Mouse (Mus musculus) hindbrain, embryonic 12.5 days (tissue): ENCODE data around the gene Grik4. TPM values are rescaled to one million over a fixed set of nuclear protein-coding genes. Genes with fewer than 3 reads are reported as not detected.
A peak's percentile ranks its signal among the peaks of the same experiment; 100 is the strongest.

ENCODE experiments used
- ATAC-seq: fragments of 200-750 bp; cut with Nextera tagmentation; 2 replicates; pipeline ENCODE4 v1.8.0; 2017; ENCODE audit warnings: moderate TSS enrichment; ENCODE audit not compliant: low FRiP score
- H3K27ac ChIP-seq: fragments of 300-500 bp; sonication (generic); 2 replicates; pipeline ENCODE4 v1.5.1; 2016; ENCODE audit warnings: mild to moderate bottlenecking
- H3K27me3 ChIP-seq: fragments of 300-500 bp; sonication (generic); 2 replicates; pipeline ENCODE4 v1.6.1; 2016; ENCODE audit warnings: mild to moderate bottlenecking
- H3K36me3 ChIP-seq: fragments of 300-500 bp; sonication (generic); 2 replicates; pipeline ENCODE4 v1.6.1; 2016; ENCODE audit warnings: mild to moderate bottlenecking
- H3K4me1 ChIP-seq: fragments of 300-500 bp; sonication (generic); 2 replicates; pipeline ENCODE4 v1.6.1; 2016
- H3K4me2 ChIP-seq: fragments of 300-500 bp; sonication (generic); replicated peaks from 2 replicates; pipeline ENCODE4 v1.6.1; 2016; ENCODE audit warnings: mild to moderate bottlenecking
- H3K4me3 ChIP-seq: fragments of 300-500 bp; sonication (generic); 2 replicates; pipeline ENCODE4 v1.5.1; 2016; ENCODE audit warnings: mild to moderate bottlenecking
- H3K9ac ChIP-seq: fragments of 300-500 bp; sonication (generic); 2 replicates; pipeline ENCODE4 v1.6.1; 2016; ENCODE audit warnings: mild to moderate bottlenecking, moderate library complexity
- H3K9me3 ChIP-seq: fragments of 300-500 bp; sonication (generic); replicated peaks from 2 replicates; pipeline ENCODE4 v1.6.1; 2016; ENCODE audit warnings: mild to moderate bottlenecking
- WGBS: fragments of 180-500 bp; shearing (Covaris S2); methylation state at CpG from one replicate; pipeline ENCODE4 v1.1.7; 2016; 5-methylcytosine and 5-hydroxymethylcytosine counted together
- polyA plus RNA-seq: library from polyadenylated mRNA; unstranded; fragments of >200 nt; fragmentation: Nextera tagmentation; extraction: Ambion mirVana; gene quantifications from 2 replicates; pipeline ENCODE4 v1.2.1, GENCODE M21; 2016

The Grik4 gene
- polyA plus RNA-seq, 1 experiment from 2014 or later: 5.6 TPM

DNA sequence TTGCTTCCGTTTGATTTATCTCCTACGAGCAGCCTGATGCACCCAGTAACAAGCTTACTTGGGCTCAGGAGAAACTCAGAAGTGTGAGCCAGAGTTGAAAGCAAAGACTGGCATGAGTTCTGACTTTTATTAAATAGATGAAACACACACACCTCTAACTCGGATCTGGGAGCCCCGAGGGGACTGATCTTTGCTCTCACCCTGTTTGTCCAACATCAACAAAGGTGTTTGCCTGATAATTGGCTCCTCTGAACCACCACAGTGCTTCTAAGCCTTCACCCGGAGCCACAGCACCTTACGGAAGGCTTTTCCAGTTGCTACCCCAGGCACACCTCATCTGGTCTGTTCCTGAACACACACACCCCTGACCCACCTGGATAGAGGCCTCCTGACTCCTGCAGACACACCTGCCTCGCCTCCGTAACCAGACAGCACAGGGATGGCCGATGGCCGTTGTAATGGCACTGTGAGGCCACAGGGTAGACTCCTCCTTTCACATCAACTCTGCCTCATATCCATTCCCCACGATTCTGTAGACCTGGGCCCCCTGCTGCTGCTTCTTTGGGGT is 302.7 kb downstream of the Grik4 start:
- Histone ChIP-seq H3K9ac (no peak overlapping the region), H3K4me2 (no peak overlapping the region), H3K27ac (no peak overlapping the region), H3K27me3 (no peaks in the 10 kb centered on the region), H3K9me3 (no peaks in the 10 kb centered on the region), H3K4me3 (no peak overlapping the region), H3K4me1 (peaks cover 35% of the 10 kb centered on the region), H3K36me3 (no peaks in the 10 kb centered on the region)
- ATAC-seq: no peak
- WGBS: 72% methylated on average over 11 of the region's 11 CpGs

DNA sequence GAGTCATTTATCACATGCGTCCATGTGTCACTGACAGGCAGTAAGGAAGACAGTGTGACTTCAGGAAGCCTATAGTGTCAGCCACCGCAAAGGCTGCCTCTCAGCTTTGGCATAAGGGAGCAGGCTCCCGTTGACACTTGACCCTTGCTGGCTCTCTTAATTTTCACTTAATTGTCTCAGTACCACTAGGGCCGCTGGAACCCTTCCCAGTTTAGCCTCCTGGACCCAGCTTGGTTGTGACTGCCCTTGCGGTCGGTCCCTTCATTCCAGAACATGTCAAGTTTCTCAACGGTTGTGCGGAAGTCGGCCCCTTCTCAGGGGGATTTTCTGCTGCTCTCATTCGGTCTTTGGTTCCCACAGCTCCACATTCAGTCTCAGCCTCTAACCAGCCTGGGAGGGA is 307.8 kb downstream of the Grik4 start:
- no peak overlapping the region for H3K4me3 ChIP-seq
- no peaks in the 10 kb centered on the region for H3K9me3 ChIP-seq
- no peaks in the 10 kb centered on the region for H3K36me3 ChIP-seq
- no peaks in the 10 kb centered on the region; the same call in 1 of the 2 replicates for H3K27me3 ChIP-seq
- no peak for ATAC-seq
- H3K4me1 ChIP-seq: peaks cover 18% of the 10 kb centered on the region
- H3K27ac ChIP-seq: no peak overlapping the region
- 69% methylated on average over 10 of the region's 10 CpGs for WGBS
- no peak overlapping the region for H3K9ac ChIP-seq
- H3K4me2 ChIP-seq: no peak overlapping the region

- H3K4me1 ChIP-seq: peaks cover 12% of the 10 kb centered on the region
- no peaks in the 10 kb centered on the region for H3K9me3 ChIP-seq
- no peak overlapping the region for H3K27ac ChIP-seq
- no peaks in the 10 kb centered on the region for H3K36me3 ChIP-seq
- no peaks in the 10 kb centered on the region; the same call in 1 of the 2 replicates for H3K27me3 ChIP-seq
- no peak overlapping the region for H3K9ac ChIP-seq
- H3K4me2 ChIP-seq: no peak overlapping the region
- 80% methylated on average over 4 of the region's 4 CpGs for WGBS
- H3K4me3 ChIP-seq: no peak overlapping the region
- ATAC-seq: no peak
Observed at GRCm38 (mm10) chr9:42631479-42631878, 312.8 kb downstream of the Grik4 start.

DNA sequence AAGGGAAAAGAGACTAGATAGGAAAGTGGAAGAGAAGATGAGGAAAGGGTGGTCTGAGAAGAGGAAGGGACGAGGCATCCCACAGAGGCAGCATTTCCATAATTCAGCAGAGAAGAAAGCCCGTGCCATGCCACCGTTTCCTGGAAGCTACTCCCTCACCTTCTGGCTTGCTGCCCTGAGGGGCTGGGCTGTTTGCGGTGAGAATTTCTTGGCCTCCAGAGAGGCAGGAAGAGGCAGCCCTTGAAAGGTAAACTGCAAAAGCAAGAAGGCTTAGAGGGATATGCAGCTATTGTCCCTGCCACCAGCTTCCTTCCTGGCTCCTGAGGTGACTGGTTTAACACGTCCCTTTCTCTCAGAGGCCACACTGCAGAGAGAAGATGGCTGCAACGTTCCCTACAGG is 316.7 kb downstream of the Grik4 start:
- H3K4me1 ChIP-seq: peaks cover 15% of the 10 kb centered on the region
- 36% methylated on average over 6 of the region's 6 CpGs for WGBS
- no peak overlapping the region for H3K4me2 ChIP-seq
- H3K4me3 ChIP-seq: no peak overlapping the region
- no peak overlapping the region; the same call in 1 of the 2 replicates for H3K9ac ChIP-seq
- H3K36me3 ChIP-seq: no peaks in the 10 kb centered on the region
- H3K27me3 ChIP-seq: no peaks in the 10 kb centered on the region
- ATAC-seq: no peak
- H3K27ac ChIP-seq: peak overlapping the region; percentile 30; the same call in 1 of the 2 replicates
- no peaks in the 10 kb centered on the region for H3K9me3 ChIP-seq

- H3K9ac ChIP-seq: no peak overlapping the region; the same call in 1 of the 2 replicates
- no peak overlapping the region for H3K4me3 ChIP-seq
- H3K27ac ChIP-seq: peak overlapping the region; percentile 30; the same call in 1 of the 2 replicates
- no peaks in the 10 kb centered on the region for H3K9me3 ChIP-seq
- 61% methylated on average over 8 of the region's 8 CpGs for WGBS
- no peak overlapping the region for H3K4me2 ChIP-seq
- H3K36me3 ChIP-seq: no peaks in the 10 kb centered on the region
- no peaks in the 10 kb centered on the region for H3K27me3 ChIP-seq
- H3K4me1 ChIP-seq: peaks cover 15% of the 10 kb centered on the region
- no peak for ATAC-seq
Observed at GRCm38 (mm10) chr9:42627146-42627545, 317.1 kb downstream of the Grik4 start.

DNA sequence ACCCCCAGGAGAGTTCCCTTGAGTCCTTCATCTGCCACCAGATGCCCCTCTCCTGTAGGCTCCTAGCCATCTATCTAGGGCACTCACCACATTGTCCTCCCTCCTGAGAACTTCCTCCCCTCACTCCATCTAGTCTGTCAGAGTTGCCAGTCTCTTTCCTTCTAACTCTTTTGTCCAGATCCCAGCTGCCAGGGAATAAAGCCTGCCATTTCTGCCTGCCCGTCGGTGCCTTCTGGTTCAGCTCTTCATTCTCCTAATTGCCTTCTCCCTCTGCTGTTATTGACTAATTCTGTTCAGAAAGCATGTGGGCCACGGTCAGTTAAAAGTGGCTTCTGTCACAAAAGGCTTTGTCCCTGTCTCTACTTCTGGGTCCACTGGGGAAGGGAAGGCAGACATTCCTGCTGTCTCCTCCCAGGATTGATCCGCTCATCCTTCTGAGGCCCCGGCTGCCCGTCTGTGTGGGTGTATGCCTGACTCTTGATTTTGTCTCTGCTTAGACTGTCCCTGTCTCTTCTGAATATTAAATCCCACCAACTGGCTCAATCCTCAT is 318.0 kb downstream of the Grik4 start:
- no peaks in the 10 kb centered on the region for H3K36me3 ChIP-seq
- H3K9me3 ChIP-seq: no peaks in the 10 kb centered on the region
- no peak overlapping the region for H3K9ac ChIP-seq
- peaks cover 15% of the 10 kb centered on the region for H3K4me1 ChIP-seq
- ATAC-seq: peak; percentile 44
- 29% methylated on average over 6 of the region's 6 CpGs for WGBS
- peak overlapping the region; percentile 44; the same call in 1 of the 2 replicates for H3K27ac ChIP-seq
- no peaks in the 10 kb centered on the region for H3K27me3 ChIP-seq
- H3K4me3 ChIP-seq: no peak overlapping the region
- no peak overlapping the region for H3K4me2 ChIP-seq

GRCm38 (mm10) chr9:42614409-42614808 is 329.9 kb downstream of the Grik4 start:
- H3K4me1 ChIP-seq: peaks cover 6% of the 10 kb centered on the region
- no peak overlapping the region for H3K27ac ChIP-seq
- H3K9ac ChIP-seq: no peak overlapping the region
- 66% methylated on average over 10 of the region's 10 CpGs for WGBS
- H3K27me3 ChIP-seq: 0 out of 2 replicates have a peak, but pooled peaks cover 3% of the 10 kb centered on the region
- H3K9me3 ChIP-seq: no peaks in the 10 kb centered on the region
- no peak for ATAC-seq
- H3K4me2 ChIP-seq: no peak overlapping the region
- H3K4me3 ChIP-seq: no peak overlapping the region
- H3K36me3 ChIP-seq: no peaks in the 10 kb centered on the region

DNA sequence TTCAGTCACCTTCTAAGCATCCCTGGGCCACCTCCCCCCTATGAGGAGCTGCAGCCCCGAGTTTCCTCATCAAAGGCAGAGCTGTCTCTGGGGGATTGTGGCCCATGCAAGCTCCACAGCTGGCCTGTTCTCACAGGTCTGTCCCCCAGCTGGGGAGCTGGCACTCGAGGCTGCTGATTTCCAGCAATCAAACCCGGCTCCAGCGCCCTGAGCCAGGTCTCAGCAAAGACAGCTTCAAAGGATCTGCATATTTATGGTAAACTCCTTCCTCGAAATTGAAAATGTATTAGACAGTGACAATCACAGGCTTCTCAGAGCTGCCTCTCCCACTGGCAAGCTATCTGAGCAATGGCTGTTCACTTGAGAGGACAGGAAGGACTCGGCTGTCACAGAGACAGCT is 330.5 kb downstream of the Grik4 start:
- Histone ChIP-seq H3K27me3 (0 out of 2 replicates have a peak, but pooled peaks cover 3% of the 10 kb centered on the region), H3K27ac (no peak overlapping the region)

DNA sequence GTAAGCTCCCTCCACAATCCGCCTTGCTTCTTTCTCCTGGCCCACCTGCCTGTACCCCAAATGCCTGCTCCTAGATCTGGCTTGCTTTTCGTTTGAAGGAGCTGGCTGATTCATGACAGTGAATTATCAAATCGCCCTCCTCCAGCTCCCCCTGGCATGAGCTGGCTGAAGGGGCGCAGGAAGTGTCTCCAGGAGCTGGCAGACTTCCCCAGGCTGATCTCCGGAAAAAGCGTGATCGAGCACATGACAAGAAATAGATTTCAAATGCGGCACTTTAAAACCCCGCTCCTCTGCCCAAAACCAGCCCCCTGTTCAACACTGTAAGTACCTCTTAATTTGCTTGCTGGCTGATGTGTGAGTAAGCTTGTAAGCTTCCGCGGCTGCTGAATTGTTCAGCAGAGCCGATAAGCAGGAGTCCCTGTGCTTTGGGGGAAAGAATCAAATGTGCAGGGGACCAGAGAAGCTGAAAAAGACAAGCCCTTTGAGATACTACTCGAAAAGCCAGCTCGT is 331.8 kb downstream of the Grik4 start:
- Histone ChIP-seq H3K9ac (no peak overlapping the region), H3K4me3 (no peak overlapping the region), H3K27me3 (0 out of 2 replicates have a peak, but pooled peaks cover 3% of the 10 kb centered on the region), H3K9me3 (no peaks in the 10 kb centered on the region), H3K4me2 (no peak overlapping the region), H3K27ac (no peak overlapping the region), H3K36me3 (no peaks in the 10 kb centered on the region), H3K4me1 (peaks cover 6% of the 10 kb centered on the region)
- 77% methylated on average over 14 of the region's 14 CpGs for WGBS
- no peak for ATAC-seq

More for the DNA sequence above, 330.5 kb downstream of the Grik4 start:
- Histone ChIP-seq H3K4me2 (no peak overlapping the region), H3K4me3 (no peak overlapping the region), H3K9ac (no peak overlapping the region), H3K4me1 (peaks cover 6% of the 10 kb centered on the region), H3K9me3 (no peaks in the 10 kb centered on the region), H3K36me3 (no peaks in the 10 kb centered on the region)
- ATAC-seq: no peak
- 36% methylated on average over 6 of the region's 6 CpGs for WGBS

- Histone ChIP-seq H3K4me1 (peaks cover 6% of the 10 kb centered on the region), H3K4me2 (no peak overlapping the region), H3K9me3 (no peaks in the 10 kb centered on the region), H3K27ac (no peak overlapping the region; the same call in 1 of the 2 replicates), H3K36me3 (no peaks in the 10 kb centered on the region), H3K4me3 (no peak overlapping the region), H3K27me3 (no peaks in the 10 kb centered on the region), H3K9ac (no peak overlapping the region)
- 0 out of 2 replicates have a peak, but pooled peaks have one; percentile 46 for ATAC-seq
- 37% methylated on average over 3 of the region's 3 CpGs for WGBS
Observed at GRCm38 (mm10) chr9:42601445-42601844, 342.8 kb downstream of the Grik4 start.

GRCm38 (mm10) chr9:42597525-42597924 is 346.8 kb downstream of the Grik4 start:
- Histone ChIP-seq H3K36me3 (no peaks in the 10 kb centered on the region), H3K9me3 (no peaks in the 10 kb centered on the region), H3K9ac (no peak overlapping the region), H3K4me3 (no peak overlapping the region), H3K4me1 (peaks cover 6% of the 10 kb centered on the region), H3K27ac (no peak overlapping the region), H3K27me3 (no peaks in the 10 kb centered on the region), H3K4me2 (no peak overlapping the region)
- 73% methylated on average over 9 of the region's 9 CpGs for WGBS
- no peak for ATAC-seq

GRCm38 (mm10) chr9:42578511-42578910 is 365.8 kb downstream of the Grik4 start:
- ATAC-seq: no peak
- Histone ChIP-seq H3K9me3 (no peaks in the 10 kb centered on the region), H3K36me3 (no peaks in the 10 kb centered on the region), H3K27ac (no peak overlapping the region), H3K27me3 (no peaks in the 10 kb centered on the region), H3K4me3 (no peak overlapping the region), H3K4me2 (no peak overlapping the region), H3K4me1 (peaks cover 14% of the 10 kb centered on the region; the same call in 1 of the 2 replicates), H3K9ac (no peak overlapping the region)
- 61% methylated on average over 7 of the region's 7 CpGs for WGBS

DNA sequence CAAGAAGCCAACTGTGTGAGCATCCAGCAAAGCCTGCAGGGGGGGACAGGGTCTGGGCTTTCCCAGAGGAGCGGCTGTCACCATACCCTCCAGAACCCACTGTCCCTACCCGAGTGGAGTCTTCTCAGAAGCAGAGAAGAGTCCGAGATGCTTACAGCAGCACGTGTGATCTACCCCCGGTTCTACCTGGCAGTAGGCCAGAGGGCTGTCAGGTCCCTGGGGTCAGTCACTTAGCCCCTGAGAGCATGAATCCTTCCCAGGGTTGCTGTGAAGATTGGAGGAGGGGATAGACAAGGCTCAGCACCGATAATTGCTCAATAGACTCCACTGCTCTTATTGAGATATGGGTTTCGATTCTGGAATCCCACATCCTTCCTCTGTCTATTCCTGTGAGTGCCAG is 366.2 kb downstream of the Grik4 start:
- Histone ChIP-seq H3K9me3 (no peaks in the 10 kb centered on the region), H3K27me3 (no peaks in the 10 kb centered on the region), H3K36me3 (no peaks in the 10 kb centered on the region), H3K27ac (no peak overlapping the region), H3K4me1 (peaks cover 16% of the 10 kb centered on the region; the same call in 1 of the 2 replicates), H3K9ac (no peak overlapping the region), H3K4me2 (no peak overlapping the region), H3K4me3 (no peak overlapping the region)
- ATAC-seq: no peak
- WGBS: 85% methylated on average over 7 of the region's 7 CpGs
